Mouse (Mus musculus): ENCODE data around the gene S100a5. TPM values are rescaled to one million over a fixed set of nuclear protein-coding genes. Genes with fewer than 3 reads are reported as not detected.

Gene S100a5
- polyA plus RNA-seq, 1 experiment, result not detected

DNA sequence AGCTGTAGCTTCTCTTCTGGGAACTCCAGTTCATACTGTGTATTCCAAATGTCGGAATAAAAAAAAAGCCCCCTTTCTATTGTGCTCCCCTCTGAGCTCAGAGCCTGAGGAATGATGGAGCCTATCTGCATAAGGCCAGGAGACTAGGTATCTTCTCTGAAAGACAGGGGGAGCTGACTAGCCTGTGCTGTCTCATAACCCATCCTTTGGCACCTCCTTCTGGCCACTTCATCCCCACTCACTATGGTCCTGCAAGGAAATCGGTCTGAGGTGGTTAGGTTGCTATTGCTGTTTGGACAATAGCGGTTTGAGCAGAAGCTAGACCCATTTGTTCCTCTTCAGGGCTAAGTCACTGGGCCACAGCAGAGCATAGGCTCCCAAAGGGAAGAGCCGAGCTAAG lies 19.5 kb downstream of the S100a5 start:
- DNase-seq, result no peak
- Histone ChIP-seq H3K4me3 (replicated peaks; ENCODE audit: extremely low read depth, low read depth, low read length) (no peak overlapping the region), H3K4me1 (ENCODE audit: control insufficient read depth, insufficient read depth, low read length) (no peaks in the 10 kb centered on the region; the same call in 1 of the 2 replicates)
- no peak for TF ChIP-seq POLR2A (IDR thresholded peaks at IDR 0.05; ENCODE audit: borderline replicate concordance, extremely low read depth, low read depth, low read length)
- peak; percentile 51 for TF ChIP-seq CTCF (IDR thresholded peaks at IDR 0.05; ENCODE audit: insufficient read depth, low read length)
- 56% methylated on average over 4 of the region's 4 CpGs for WGBS

DNA sequence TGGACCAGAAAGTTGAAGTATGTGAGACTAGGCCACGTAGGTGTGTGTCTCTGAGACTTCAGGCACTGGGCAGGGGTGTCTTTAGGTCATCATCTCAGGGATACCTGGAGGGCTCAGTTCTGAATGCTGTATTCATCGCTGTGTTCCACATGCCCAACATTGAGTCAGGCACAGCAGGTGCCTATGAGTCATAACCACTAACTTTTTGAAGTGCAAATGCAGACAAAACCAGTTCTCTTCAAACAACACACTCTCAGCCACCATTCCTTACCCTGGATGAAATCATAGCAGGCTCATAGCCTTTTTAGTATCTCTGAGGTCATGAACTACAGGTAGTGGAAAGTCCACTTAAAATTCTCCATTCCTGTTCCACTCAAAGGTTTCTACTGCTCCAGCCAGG lies 21.0 kb downstream of the S100a5 start:
- TF ChIP-seq POLR2A (IDR thresholded peaks at IDR 0.05; ENCODE audit: borderline replicate concordance, extremely low read depth, low read depth, low read length) (no peak), CTCF (IDR thresholded peaks at IDR 0.05; ENCODE audit: insufficient read depth, low read length) (no peak)
- DNase-seq, result no peak
- WGBS, result 68% methylated on average over 2 of the region's 2 CpGs

DNA sequence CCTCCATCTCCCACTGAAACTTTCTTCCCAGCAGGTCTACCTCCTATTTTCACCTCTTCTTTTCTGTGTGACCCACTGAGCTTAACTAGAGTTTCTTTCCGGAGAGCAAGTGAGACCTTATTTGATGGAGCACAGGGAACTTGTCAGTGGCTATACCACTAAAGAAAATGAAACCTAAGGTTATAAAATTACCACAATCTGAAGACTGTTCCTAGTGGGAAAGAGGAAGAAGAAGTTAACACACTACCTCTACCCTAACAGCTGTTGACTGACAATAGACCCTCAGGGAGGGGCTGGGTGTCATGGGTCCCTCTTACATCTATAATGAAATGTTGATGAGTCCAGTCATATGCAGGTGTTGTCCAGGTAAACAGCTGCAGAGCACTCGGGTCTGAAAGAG lies 23.7 kb downstream of the S100a5 start:
- no peak for DNase-seq
- no peak for TF ChIP-seq POLR2A (IDR thresholded peaks at IDR 0.05; ENCODE audit: borderline replicate concordance, extremely low read depth, low read depth, low read length)
- TF ChIP-seq CTCF (IDR thresholded peaks at IDR 0.05; ENCODE audit: insufficient read depth, low read length), result no peak
- Histone ChIP-seq H3K4me1 (ENCODE audit: control insufficient read depth, insufficient read depth, low read length) (no peaks in the 10 kb centered on the region), H3K4me3 (replicated peaks; ENCODE audit: extremely low read depth, low read depth, low read length) (no peak overlapping the region)
- WGBS, result 75% methylated on average over 2 of the region's 2 CpGs

More for the DNA sequence above, 21.0 kb downstream of the S100a5 start:
- Histone ChIP-seq H3K4me3 (replicated peaks; ENCODE audit: extremely low read depth, low read depth, low read length) (no peak overlapping the region), H3K4me1 (ENCODE audit: control insufficient read depth, insufficient read depth, low read length) (no peaks in the 10 kb centered on the region; the same call in 1 of the 2 replicates)

DNA sequence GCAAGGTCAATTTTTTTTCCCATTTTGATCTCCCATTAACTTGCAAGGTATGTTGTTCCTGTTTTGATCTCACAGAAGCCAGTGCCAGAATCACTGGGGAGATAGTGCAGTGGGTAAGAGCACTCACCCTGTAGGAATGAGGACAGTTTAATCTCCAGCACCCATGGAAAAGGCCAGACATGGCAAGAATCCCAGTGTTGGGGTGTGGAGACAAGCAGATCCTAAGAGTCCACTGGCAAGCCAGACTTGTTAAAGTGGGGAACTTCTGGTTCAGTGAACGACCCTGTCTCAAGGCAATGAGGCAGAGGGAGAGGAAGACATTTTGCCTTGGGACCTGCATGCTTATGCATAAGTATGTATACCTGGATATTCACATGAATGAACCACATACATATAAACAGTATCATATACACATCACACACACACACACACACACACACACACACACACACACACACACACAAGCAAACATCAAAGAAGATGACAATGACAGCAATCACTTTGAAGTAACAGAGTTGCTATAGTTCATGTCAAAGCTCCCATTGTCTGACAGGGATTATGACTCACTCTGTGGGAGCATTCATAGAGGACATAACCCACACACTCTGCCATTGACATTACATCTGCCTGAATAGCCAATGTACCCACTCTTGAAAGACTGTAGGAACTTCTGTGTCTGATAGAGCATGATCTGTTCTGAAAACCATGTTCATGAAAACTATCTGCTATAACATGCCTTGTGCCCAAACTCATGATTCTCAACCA lies 30.4 kb downstream of the S100a5 start:
- TF ChIP-seq CTCF (IDR thresholded peaks at IDR 0.05; ENCODE audit: insufficient read depth, low read length), result no peak
- no peak for TF ChIP-seq POLR2A (IDR thresholded peaks at IDR 0.05; ENCODE audit: borderline replicate concordance, extremely low read depth, low read depth, low read length)
- Histone ChIP-seq H3K4me1 (ENCODE audit: control insufficient read depth, insufficient read depth, low read length) (no peaks in the 10 kb centered on the region), H3K4me3 (replicated peaks; ENCODE audit: extremely low read depth, low read depth, low read length) (no peak overlapping the region)
- 56% methylated on average over 1 of the region's 1 CpGs for WGBS
- DNase-seq, result no peak

DNA sequence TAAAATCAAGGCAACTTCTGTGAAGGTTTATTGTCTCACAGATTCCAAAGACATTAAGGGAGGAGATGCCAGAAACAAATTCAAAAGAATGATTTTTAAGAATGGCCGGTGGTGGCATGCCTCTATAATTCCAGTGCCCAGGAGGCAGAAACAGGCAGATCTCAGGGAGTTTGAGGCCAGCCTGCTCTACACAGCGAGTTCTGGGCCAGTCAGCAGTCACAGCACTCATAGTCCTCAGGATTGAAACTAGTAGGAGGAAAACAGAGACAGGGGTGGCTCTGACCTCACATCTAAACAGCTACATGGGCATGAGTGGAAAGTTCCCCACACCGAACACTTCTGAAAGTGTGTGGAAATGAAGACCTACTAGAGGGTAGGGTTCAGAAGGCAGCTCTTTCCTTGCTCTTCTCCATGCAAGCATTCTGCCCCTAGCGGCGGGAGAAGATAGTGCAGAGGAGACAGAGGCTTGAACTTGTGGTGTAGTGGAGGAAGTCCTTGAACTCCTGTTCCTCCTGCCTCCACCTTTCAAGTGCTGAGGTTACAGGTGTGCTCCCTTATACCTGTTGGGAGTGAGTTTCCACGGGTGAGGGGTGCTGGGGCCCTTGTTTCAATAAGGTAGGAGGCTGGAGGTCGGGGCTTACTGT lies 31.3 kb downstream of the S100a5 start:
- no peak for DNase-seq

DNA sequence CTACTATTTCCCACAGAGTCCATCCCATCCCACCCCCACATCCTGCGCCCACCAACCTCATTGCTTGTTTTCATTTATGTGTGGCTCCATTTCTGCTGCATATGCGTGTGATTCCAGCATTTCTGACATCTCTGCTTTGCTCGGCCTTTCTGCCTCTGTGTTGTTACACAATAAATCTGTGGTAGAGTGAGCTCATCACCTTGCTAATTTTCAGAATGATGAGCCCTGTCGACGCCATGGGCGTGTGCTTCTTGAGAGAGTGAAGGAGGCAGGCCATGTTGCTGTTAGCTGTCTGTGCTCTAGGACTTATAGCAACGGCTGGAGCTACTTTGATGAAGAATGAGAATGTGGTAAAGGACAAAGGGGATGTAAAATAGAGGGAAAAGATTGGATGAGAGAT lies 32.7 kb downstream of the S100a5 start:
- TF ChIP-seq CTCF (IDR thresholded peaks at IDR 0.05; ENCODE audit: insufficient read depth, low read length) (no peak), POLR2A (IDR thresholded peaks at IDR 0.05; ENCODE audit: borderline replicate concordance, extremely low read depth, low read depth, low read length) (no peak)
- WGBS, result 79% methylated on average over 7 of the region's 7 CpGs
- no peak overlapping the region for H3K4me3 ChIP-seq (replicated peaks; ENCODE audit: extremely low read depth, low read depth, low read length)
- DNase-seq, result no peak
- no peaks in the 10 kb centered on the region for H3K4me1 ChIP-seq (ENCODE audit: control insufficient read depth, insufficient read depth, low read length)

More for the DNA sequence above, 31.3 kb downstream of the S100a5 start:
- TF ChIP-seq POLR2A (IDR thresholded peaks at IDR 0.05; ENCODE audit: borderline replicate concordance, extremely low read depth, low read depth, low read length), result no peak
- TF ChIP-seq CTCF (IDR thresholded peaks at IDR 0.05; ENCODE audit: insufficient read depth, low read length), result peak; percentile 76
- WGBS, result 56% methylated on average over 7 of the region's 7 CpGs
- Histone ChIP-seq H3K4me1 (ENCODE audit: control insufficient read depth, insufficient read depth, low read length) (no peaks in the 10 kb centered on the region), H3K4me3 (replicated peaks; ENCODE audit: extremely low read depth, low read depth, low read length) (no peak overlapping the region)

DNA sequence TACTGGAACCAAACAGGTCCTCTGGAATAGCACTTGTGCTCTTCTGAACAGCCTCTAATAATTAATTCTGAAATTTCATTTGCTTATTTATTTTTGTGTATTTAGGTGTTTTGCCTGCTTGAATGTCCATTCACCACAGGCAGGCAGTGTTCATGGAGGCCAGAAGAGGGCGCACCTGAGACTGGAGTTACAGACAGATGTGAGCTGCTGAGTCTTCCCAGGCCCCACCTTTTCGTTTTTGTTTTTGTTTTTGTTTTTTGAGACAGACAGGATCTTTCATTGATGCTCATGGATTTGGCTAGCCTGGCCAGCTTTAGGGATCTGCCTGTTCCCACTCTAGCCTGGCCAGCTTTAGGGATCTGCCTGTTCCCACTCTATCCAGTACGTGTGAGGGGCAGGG lies 35.9 kb downstream of the S100a5 start:
- peak; percentile 74 for TF ChIP-seq CTCF (IDR thresholded peaks at IDR 0.05; ENCODE audit: insufficient read depth, low read length)
- no peak for TF ChIP-seq POLR2A (IDR thresholded peaks at IDR 0.05; ENCODE audit: borderline replicate concordance, extremely low read depth, low read depth, low read length)
- no peak overlapping the region for H3K4me3 ChIP-seq (replicated peaks; ENCODE audit: extremely low read depth, low read depth, low read length)
- peak; percentile 57 for DNase-seq
- no peaks in the 10 kb centered on the region for H3K4me1 ChIP-seq (ENCODE audit: control insufficient read depth, insufficient read depth, low read length)
- 36% methylated on average over 3 of the region's 3 CpGs for WGBS

DNA sequence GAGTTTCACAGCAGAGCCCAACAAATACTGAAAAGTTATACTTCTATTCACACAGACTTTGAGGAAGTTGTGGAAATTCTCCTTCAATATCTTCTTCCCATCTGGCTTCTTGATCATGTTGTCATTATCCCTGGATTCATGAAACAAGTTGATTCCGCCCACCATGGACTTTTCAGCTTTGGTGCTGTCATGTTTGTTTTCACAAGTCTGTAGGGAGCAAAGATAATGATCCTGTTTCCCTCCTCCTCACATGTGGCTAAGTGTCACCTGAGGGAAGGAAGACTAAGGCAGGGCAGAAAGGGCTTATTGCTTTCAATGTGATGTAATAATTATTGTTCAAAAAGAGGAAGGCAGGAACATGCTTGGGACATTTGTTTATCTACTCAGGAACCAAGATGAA lies 39.0 kb downstream of the S100a5 start:
- H3K4me3 ChIP-seq (replicated peaks; ENCODE audit: extremely low read depth, low read depth, low read length), result no peak overlapping the region
- WGBS, result 61% methylated on average over 1 of the region's 1 CpGs
- TF ChIP-seq POLR2A (IDR thresholded peaks at IDR 0.05; ENCODE audit: borderline replicate concordance, extremely low read depth, low read depth, low read length), result no peak
- no peaks in the 10 kb centered on the region for H3K4me1 ChIP-seq (ENCODE audit: control insufficient read depth, insufficient read depth, low read length)
- DNase-seq, result no peak

DNA sequence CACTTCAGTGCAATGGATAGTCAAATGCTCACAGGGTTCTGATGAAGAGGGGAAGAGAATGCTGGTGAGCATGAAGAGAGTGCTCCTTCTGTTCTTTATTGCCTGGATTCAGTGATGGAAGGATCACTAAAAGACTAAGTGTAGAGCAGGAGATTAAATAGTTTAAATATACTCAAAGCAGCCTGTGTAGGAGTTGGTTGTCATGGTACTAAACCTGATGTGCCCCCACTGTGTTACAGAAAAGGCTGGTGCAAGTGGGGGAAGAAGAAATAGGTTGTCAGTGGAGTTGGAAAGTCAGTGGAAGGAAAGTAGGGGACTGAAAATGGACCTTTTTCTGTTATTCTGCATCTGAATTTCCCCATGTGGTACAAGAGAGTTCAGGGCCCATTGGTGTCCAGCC lies 40.7 kb downstream of the S100a5 start:
- no peak overlapping the region for H3K4me3 ChIP-seq (replicated peaks; ENCODE audit: extremely low read depth, low read depth, low read length)
- no peaks in the 10 kb centered on the region for H3K4me1 ChIP-seq (ENCODE audit: control insufficient read depth, insufficient read depth, low read length)
- no peak for DNase-seq
- TF ChIP-seq CTCF (IDR thresholded peaks at IDR 0.05; ENCODE audit: insufficient read depth, low read length) (no peak), POLR2A (IDR thresholded peaks at IDR 0.05; ENCODE audit: borderline replicate concordance, extremely low read depth, low read depth, low read length) (no peak)

DNA sequence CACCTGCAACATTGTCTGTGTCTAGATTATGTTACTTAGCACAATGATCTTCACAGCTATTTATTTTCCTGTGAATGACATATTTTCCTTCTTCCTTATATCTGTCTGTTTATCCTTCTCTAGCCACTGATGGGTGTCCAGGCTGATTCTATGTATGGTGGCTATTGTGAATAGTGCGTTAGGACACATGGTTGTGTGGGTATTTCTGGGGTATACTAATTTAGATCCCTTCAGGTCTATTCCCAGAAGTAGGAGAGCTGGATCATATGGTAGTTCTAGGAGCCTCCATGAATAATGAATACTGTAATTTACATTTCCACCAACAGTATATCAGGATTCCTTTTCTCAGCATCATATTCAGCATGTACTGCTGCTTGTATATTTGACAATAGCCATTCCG lies 41.5 kb downstream of the S100a5 start:
- 93% methylated on average over 2 of the region's 2 CpGs for WGBS
- no peak overlapping the region for H3K4me3 ChIP-seq (replicated peaks; ENCODE audit: extremely low read depth, low read depth, low read length)
- no peak for DNase-seq
- TF ChIP-seq POLR2A (IDR thresholded peaks at IDR 0.05; ENCODE audit: borderline replicate concordance, extremely low read depth, low read depth, low read length) (no peak), CTCF (IDR thresholded peaks at IDR 0.05; ENCODE audit: insufficient read depth, low read length) (no peak)
- no peaks in the 10 kb centered on the region for H3K4me1 ChIP-seq (ENCODE audit: control insufficient read depth, insufficient read depth, low read length)
